Mouse (Mus musculus) stomach, postnatal 0 days (tissue): Measurements from ENCODE around the gene Krtap16-1.

Experiments
- CTCF ChIP-seq: IDR thresholded peaks from 2 replicates; pipeline ENCODE4 v1.5.1; 2016; ENCODE audit warnings: antibody characterized with exemption, low read depth, mild to moderate bottlenecking, moderate library complexity
- EP300 ChIP-seq: optimal IDR thresholded peaks from 2 replicates; pipeline ENCODE3; 2016; ENCODE audit warnings: antibody characterized with exemption

- no peak for TF ChIP-seq CTCF
- no peak for TF ChIP-seq EP300
These were observed 3.5 kb upstream of the Krtap16-1 start for GRCm38 (mm10) chr11:99989881-99990405.
